Mouse (Mus musculus) heart, embryonic 14.5 days (tissue): Measurements from ENCODE around the gene Anapc13. TPM values are rescaled to one million over a fixed set of nuclear protein-coding genes. Genes with fewer than 3 reads are reported as not detected.

Experiments used
- ATAC-seq: fragments of 200-750 bp; cut with Nextera tagmentation; 2 replicates; pipeline ENCODE4 v1.8.0; 2017; ENCODE audit warnings: low read depth, moderate TSS enrichment; ENCODE audit not compliant: insufficient number of reproducible peaks, insufficient read depth, low FRiP score
- H3K27ac ChIP-seq, 2 experiments: fragments of 200-500 bp in 1 of 2; fragments of 300-500 bp in 1 of 2; sonication (generic) in 1 of 2; replicated peaks in 1 of 2; 2 replicates each; pipeline ENCODE4 v1.5.1; 2012 to 2014; ENCODE audit warnings: low read depth in 2 of 2, low read length in 2 of 2, control low read depth in 1 of 2, mild to moderate bottlenecking in 1 of 2, mixed read lengths in 1 of 2; ENCODE audit not compliant: control insufficient read depth in 1 of 2, insufficient read depth in 1 of 2
- H3K27me3 ChIP-seq: fragments of 300-500 bp; sonication (generic); 2 replicates; pipeline ENCODE4 v1.6.1; 2014; ENCODE audit warnings: mild to moderate bottlenecking, low read length, control low read depth; ENCODE audit not compliant: control insufficient read depth, insufficient read depth
- H3K36me3 ChIP-seq: fragments of 300-500 bp; sonication (generic); 2 replicates; pipeline ENCODE4 v1.6.1; 2014; ENCODE audit warnings: mild to moderate bottlenecking, control low read depth, low read length, mixed read lengths; ENCODE audit not compliant: control insufficient read depth, insufficient read depth
- H3K4me1 ChIP-seq, 2 experiments: fragments of 200-500 bp in 1 of 2; fragments of 300-500 bp in 1 of 2; sonication (generic) in 1 of 2; 2 replicates each; pipeline ENCODE4 v1.6.1; 2012 to 2014; ENCODE audit warnings: low read length in 2 of 2, control low read depth in 1 of 2, mixed read lengths in 1 of 2; ENCODE audit not compliant: control insufficient read depth in 2 of 2, insufficient read depth in 2 of 2
- H3K4me2 ChIP-seq: fragments of 300-500 bp; sonication (generic); 2 replicates; pipeline ENCODE4 v1.6.1; 2014; ENCODE audit warnings: mild to moderate bottlenecking, low read length
- H3K4me3 ChIP-seq, 2 experiments: fragments of 200-500 bp in 1 of 2; fragments of 300-500 bp in 1 of 2; sonication (generic) in 1 of 2; 2 replicates each; pipeline ENCODE4 v1.5.1; 2012 to 2014; ENCODE audit warnings: low read length in 2 of 2, mild to moderate bottlenecking in 2 of 2, control low read depth in 1 of 2, low read depth in 1 of 2, moderate library complexity in 1 of 2; ENCODE audit not compliant: control insufficient read depth in 1 of 2, insufficient read depth in 1 of 2
- H3K9ac ChIP-seq: fragments of 300-500 bp; sonication (generic); 2 replicates; pipeline ENCODE4 v1.6.1; 2014; ENCODE audit warnings: mild to moderate bottlenecking, low read length
- H3K9me3 ChIP-seq: fragments of 300-500 bp; sonication (generic); 2 replicates; pipeline ENCODE4 v1.6.1; 2016; ENCODE audit warnings: low read length, control low read depth; ENCODE audit not compliant: control insufficient read depth
- WGBS: fragments of 180-500 bp; shearing (Covaris S2); extraction: QIAGEN DNeasy Blood & Tissue Kit; methylation state at CpG from one replicate; pipeline ENCODE4 v1.1.7; 2014; 5-methylcytosine and 5-hydroxymethylcytosine counted together
- polyA plus RNA-seq: library from polyadenylated mRNA; unstranded; fragments of >200 nt; fragmentation: Nextera tagmentation; extraction: Ambion mirVana; gene quantifications from 2 replicates; pipeline ENCODE4 v1.2.1, GENCODE M21; 2014

Gene Anapc13
- polyA plus RNA-seq, 1 experiment from 2014 or later: 328 TPM

GRCm38 (mm10) chr9:102643071-102643485, 17.0 kb downstream of the Anapc13 start:
- H3K27ac ChIP-seq: peak overlapping the region; percentile 56 to 81
- H3K9ac ChIP-seq: peak overlapping the region; percentile 30; the same call in 1 of the 2 replicates
- H3K36me3 ChIP-seq: no peaks in the 10 kb centered on the region
- 34% methylated on average over 8 of the region's 8 CpGs for WGBS
- ATAC-seq: 0 out of 2 replicates have a peak, but pooled peaks have one; percentile 44
- peaks cover 19 to 32% of the 10 kb centered on the region in 2 experiments for H3K4me1 ChIP-seq
- no peaks in the 10 kb centered on the region for H3K27me3 ChIP-seq
- H3K4me2 ChIP-seq: peak overlapping the region; percentile 51
- H3K9me3 ChIP-seq: no peaks in the 10 kb centered on the region
- H3K4me3 ChIP-seq: no peak overlapping the region

- Histone ChIP-seq H3K27me3 (no peaks in the 10 kb centered on the region), H3K4me1 (peaks cover 18 to 31% of the 10 kb centered on the region in 2 experiments), H3K9me3 (no peaks in the 10 kb centered on the region), H3K4me2 (peak overlapping the region; percentile 51), H3K36me3 (no peaks in the 10 kb centered on the region), H3K9ac (peak overlapping the region; percentile 30), H3K4me3 (peak overlapping the region in 1 of 2 experiments; percentile 16; a peak in 1 of 4 replicates), H3K27ac (peak overlapping the region; percentile 56 to 81)
- WGBS: 15% methylated on average over 10 of the region's 10 CpGs
- ATAC-seq: peak; percentile 68; the same call in 1 of the 2 replicates
These were observed 17.5 kb downstream of the Anapc13 start for GRCm38 (mm10) chr9:102643486-102644101.

- Histone ChIP-seq H3K4me2 (no peak overlapping the region), H3K9me3 (no peaks in the 10 kb centered on the region), H3K27me3 (no peaks in the 10 kb centered on the region), H3K4me3 (no peak overlapping the region), H3K36me3 (no peaks in the 10 kb centered on the region), H3K9ac (no peak overlapping the region), H3K4me1 (peaks cover 12 to 23% of the 10 kb centered on the region in 2 experiments), H3K27ac (no peak overlapping the region)
- no peak for ATAC-seq
- 81% methylated on average over 3 of the region's 3 CpGs for WGBS
These were observed 19.1 kb downstream of the Anapc13 start for GRCm38 (mm10) chr9:102645119-102645695.

- Histone ChIP-seq H3K4me2 (no peak overlapping the region), H3K9me3 (no peaks in the 10 kb centered on the region), H3K27ac (no peak overlapping the region), H3K9ac (no peak overlapping the region), H3K4me1 (peaks cover 12 to 23% of the 10 kb centered on the region in 2 experiments), H3K27me3 (no peaks in the 10 kb centered on the region), H3K36me3 (no peaks in the 10 kb centered on the region), H3K4me3 (no peak overlapping the region)
- ATAC-seq: no peak
- 76% methylated on average over 6 of the region's 6 CpGs for WGBS
These were observed 20.9 kb downstream of the Anapc13 start for GRCm38 (mm10) chr9:102647010-102647409.

- Histone ChIP-seq H3K27ac (no peak overlapping the region), H3K4me3 (no peak overlapping the region), H3K4me1 (no peaks in the 10 kb centered on the region), H3K4me2 (no peak overlapping the region), H3K27me3 (no peaks in the 10 kb centered on the region), H3K9me3 (0 out of 2 replicates have a peak, but pooled peaks cover 2% of the 10 kb centered on the region), H3K36me3 (no peaks in the 10 kb centered on the region), H3K9ac (no peak overlapping the region)
- WGBS: 67% methylated on average over 17 of the region's 17 CpGs
- no peak for ATAC-seq
These were observed 23.9 kb downstream of the Anapc13 start for GRCm38 (mm10) chr9:102649917-102650527.

GRCm38 (mm10) chr9:102650637-102651036, 24.5 kb downstream of the Anapc13 start:
- Histone ChIP-seq H3K4me3 (no peak overlapping the region), H3K9me3 (0 out of 2 replicates have a peak, but pooled peaks cover 2% of the 10 kb centered on the region), H3K36me3 (no peaks in the 10 kb centered on the region), H3K27ac (no peak overlapping the region), H3K4me2 (no peak overlapping the region), H3K9ac (no peak overlapping the region), H3K4me1 (no peaks in the 10 kb centered on the region), H3K27me3 (no peaks in the 10 kb centered on the region)
- WGBS: 36% methylated on average over 7 of the region's 7 CpGs
- no peak for ATAC-seq

GRCm38 (mm10) chr9:102651199-102651720, 25.2 kb downstream of the Anapc13 start:
- Histone ChIP-seq H3K36me3 (no peaks in the 10 kb centered on the region), H3K27me3 (no peaks in the 10 kb centered on the region), H3K9me3 (0 out of 2 replicates have a peak, but pooled peaks cover 2% of the 10 kb centered on the region), H3K27ac (no peak overlapping the region), H3K4me2 (no peak overlapping the region), H3K4me3 (no peak overlapping the region), H3K9ac (no peak overlapping the region), H3K4me1 (no peaks in the 10 kb centered on the region)
- 57% methylated on average over 6 of the region's 6 CpGs for WGBS
- ATAC-seq: no peak
